Mouse (Mus musculus) myocyte (in vitro differentiated cells): ENCODE measurements around the gene Nars2.

Source experiments
- MAX ChIP-seq: IDR thresholded peaks from one replicate; pipeline ENCODE4 v1.6.1; 2011; ENCODE audit warnings: low read depth, mild to moderate bottlenecking, control low read depth
- POLR2A ChIP-seq: IDR thresholded peaks from one replicate; pipeline ENCODE4 v1.6.1; 2011; ENCODE audit warnings: low read depth, mild to moderate bottlenecking, control low read depth, moderate library complexity; ENCODE audit not compliant: insufficient read length
- TCF12 ChIP-seq: IDR thresholded peaks from one replicate; pipeline ENCODE4 v1.6.1; 2011; ENCODE audit warnings: mild to moderate bottlenecking, control low read depth; ENCODE audit not compliant: poor library complexity, insufficient read depth, severe bottlenecking

DNA sequence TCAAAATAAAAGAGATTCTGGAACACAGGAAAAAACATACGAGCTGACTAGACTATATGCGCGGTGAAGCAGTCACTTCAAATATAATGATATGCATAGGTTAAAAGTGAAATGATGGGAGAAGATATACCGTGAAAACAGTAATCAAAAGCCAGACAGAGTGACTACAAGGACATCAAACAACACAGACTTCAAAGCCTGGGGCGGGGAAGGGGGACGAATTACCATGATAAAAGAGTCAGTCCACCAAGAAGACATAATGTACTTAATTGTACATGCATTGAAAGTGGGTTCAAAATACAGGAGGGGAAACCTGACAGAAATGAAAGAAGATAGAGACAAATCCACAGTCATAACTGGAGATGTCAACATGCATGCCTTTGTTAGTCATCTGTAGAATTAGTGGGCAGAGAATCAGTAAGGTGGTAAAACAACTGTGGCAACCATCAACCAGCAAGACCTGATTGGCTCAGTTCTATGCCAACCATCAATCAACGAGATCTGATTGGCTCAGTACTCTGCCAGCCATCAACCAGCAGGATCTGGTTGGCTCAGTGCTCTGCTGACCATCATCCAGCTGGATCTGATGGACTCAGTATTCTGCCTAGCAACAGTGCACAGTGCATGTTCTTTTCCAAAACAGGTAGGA lies 30.7 kb upstream of the Nars2 start:
- no peak for TF ChIP-seq MAX
- no peak for TF ChIP-seq POLR2A
- no peak for TF ChIP-seq TCF12
